ENCODE assay signal across 9 mouse cellular contexts in genomic region chr7:140828171-140828881, GRCm38 (mm10). TPM values are rescaled to one million over a fixed set of nuclear protein-coding genes. Genes with fewer than 3 reads are reported as not detected.
DNase-seq lines count a peak whose midpoint lies in the region; ATAC-seq and TF ChIP-seq lines count a peak whose summit lies in the region.
"Had no signal": no experiment of that assay in that cellular context is flagged by ENCODE, and none has a peak within 500 bp of the region (broad histone marks: within the 10 kb centered on the region; RNA-seq: fewer than 3 reads in every experiment).

No protein-coding gene starts in this region.

- H3K27me3 ChIP-seq in kidney, embryonic 16.5 days (ENCODE audit: insufficient read depth, low read length), result no peaks in the 10 kb centered on the region
- H3K27me3 ChIP-seq in lung, postnatal 0 days (replicated peaks; ENCODE audit: insufficient read depth, low read length), result no peaks in the 10 kb centered on the region
- H3K27me3 ChIP-seq: limb, embryonic 13.5 days had no signal

- no peaks in the 10 kb centered on the region for H3K9me3 ChIP-seq in kidney, embryonic 16.5 days (ENCODE audit: low read length)
- H3K9me3 ChIP-seq in lung, postnatal 0 days (ENCODE audit: low read length), result no peaks in the 10 kb centered on the region
- H3K9me3 ChIP-seq: limb, embryonic 13.5 days had no signal

- peak overlapping the region; percentile 6; the same call in 1 of the 2 replicates for H3K27ac ChIP-seq in gastrocnemius, adult 2 months
- H3K27ac ChIP-seq in cortical plate, adult 2 months (ENCODE audit: insufficient read depth, low read length), result peak overlapping the region; percentile 30; the same call in 1 of the 2 replicates
- H3K27ac ChIP-seq in kidney, embryonic 16.5 days (ENCODE audit: low read length), result no peak overlapping the region
- H3K27ac ChIP-seq in lung, postnatal 0 days (ENCODE audit: low read length), result no peak overlapping the region
- H3K27ac ChIP-seq: limb, embryonic 13.5 days had no signal

- TF ChIP-seq POLR2A in cortical plate, adult 2 months (IDR thresholded peaks at IDR 0.05; ENCODE audit: extremely low read depth, insufficient read depth, low read length), result peak; percentile 19; the same call in 1 of the 2 replicates

- intact Hi-C loops in gastrocnemius, adult 2 months (cut with DNase I), result no loop called here

- H3K9ac ChIP-seq in kidney, embryonic 16.5 days (replicated peaks; ENCODE audit: low read length), result no peak overlapping the region
- H3K9ac ChIP-seq in lung, postnatal 0 days (replicated peaks; ENCODE audit: low read depth), result no peak overlapping the region
- H3K9ac ChIP-seq: limb, embryonic 13.5 days had no signal

- TF ChIP-seq EP300 in lung, postnatal 0 days (IDR thresholded peaks at IDR 0.05), result no peak

- peak; percentile 49 for ATAC-seq in kidney, embryonic 16.5 days (ENCODE audit: low FRiP score, low TSS enrichment)
- ATAC-seq in lung, postnatal 0 days, result peak; percentile 69

- peaks cover 2% of the 10 kb centered on the region; the same call in 1 of the 2 replicates for H3K4me1 ChIP-seq in cortical plate, adult 2 months (ENCODE audit: control insufficient read depth, insufficient read depth, low read length)
- no peaks in the 10 kb centered on the region for H3K4me1 ChIP-seq in kidney, embryonic 16.5 days (ENCODE audit: insufficient read depth, low read length)
- no peaks in the 10 kb centered on the region for H3K4me1 ChIP-seq in lung, postnatal 0 days (ENCODE audit: insufficient read depth, low read depth, low read length)
- H3K4me1 ChIP-seq: limb, embryonic 13.5 days had no signal

- no peaks in the 10 kb centered on the region for H3K36me3 ChIP-seq in kidney, embryonic 16.5 days (ENCODE audit: insufficient read depth, low read length)
- H3K36me3 ChIP-seq in lung, postnatal 0 days (ENCODE audit: insufficient read depth, low read length), result no peaks in the 10 kb centered on the region
- H3K36me3 ChIP-seq: limb, embryonic 13.5 days had no signal

- no peak for DNase-seq in gastrocnemius, adult 2 months
- no peak for DNase-seq in gastrocnemius, adult 18-20 months (ENCODE audit: low spot score)
- DNase-seq in ES-CJ7 (ENCODE audit: low read depth, low spot score), result peak; percentile 81
- DNase-seq in lung, postnatal 0 days (ENCODE audit: low spot score), result peak; percentile 74
- DNase-seq in right cerebral cortex, postnatal 36 days (ENCODE audit: low spot score in 2 of 2), result peak; percentile 72 to 80
- DNase-seq in spleen, postnatal 4 days (ENCODE audit: low spot score in 2 of 2), result no peak

- no peak overlapping the region for H3K4me2 ChIP-seq in kidney, embryonic 16.5 days (replicated peaks; ENCODE audit: low read depth, low read length)
- 0 out of 2 replicates have a peak overlapping the region, but pooled peaks have one; percentile 8 for H3K4me2 ChIP-seq in lung, postnatal 0 days (replicated peaks; ENCODE audit: low read depth, low read length)
- H3K4me2 ChIP-seq: limb, embryonic 13.5 days had no signal

- peak overlapping the region; percentile 19; the same call in 1 of the 2 replicates for H3K4me3 ChIP-seq in gastrocnemius, adult 2 months
- H3K4me3 ChIP-seq in cortical plate, adult 2 months (ENCODE audit: insufficient read depth, low read length), result no peak overlapping the region
- no peak overlapping the region for H3K4me3 ChIP-seq in kidney, embryonic 16.5 days (ENCODE audit: low read length)
- no peak overlapping the region for H3K4me3 ChIP-seq in lung, postnatal 0 days (ENCODE audit: low read depth, low read length)
- H3K4me3 ChIP-seq: limb, embryonic 13.5 days had no signal

- TF ChIP-seq CTCF in gastrocnemius, adult 2 months (IDR thresholded peaks at IDR 0.05), result peak; percentile 38; the same call in 1 of the 2 replicates
- TF ChIP-seq CTCF in cortical plate, adult 2 months (IDR thresholded peaks at IDR 0.05; ENCODE audit: extremely low read depth, insufficient read depth, low read length), result peak; percentile 67
- TF ChIP-seq CTCF in lung, postnatal 0 days (IDR thresholded peaks at IDR 0.05), result peak; percentile 74

- 36% methylated on average over 8 of the region's 8 CpGs for WGBS in kidney, embryonic 16.5 days
- 18% methylated on average over 8 of the region's 8 CpGs for WGBS in lung, postnatal 0 days

RNA-seq across cellular contexts. Expression of gene Zfp941, which starts 6.3 kb away (rescaled TPM):
- not detected for total RNA-seq in gastrocnemius, adult 2 months (2021)
- total RNA-seq in gastrocnemius, adult 18-20 months (2021), result not detected
- polyA plus RNA-seq in cortical plate, adult 2 months (2012; rRNA removed), result 17.5 and 21.4 TPM in 2 replicates
- polyA plus RNA-seq in kidney, embryonic 16.5 days (2015; fragmentation: Nextera tagmentation; extraction: Ambion mirVana), result 1.4 and 1.6 TPM in 2 replicates
- polyA plus RNA-seq in lung, postnatal 0 days (2015; fragmentation: Nextera tagmentation; extraction: Ambion mirVana), result 0.21 and 0.30 TPM in 2 replicates

RNA-seq across cellular contexts. Expression of gene Urah, which starts 6.5 kb away (rescaled TPM):
- total RNA-seq in gastrocnemius, adult 2 months (2021), result not detected
- total RNA-seq in gastrocnemius, adult 18-20 months (2021), result not detected
- 3.4 and 4.1 TPM in 2 replicates for polyA plus RNA-seq in cortical plate, adult 2 months (2012; rRNA removed)
- 0.49 and 0.92 TPM in 2 replicates for polyA plus RNA-seq in kidney, embryonic 16.5 days (2015; fragmentation: Nextera tagmentation; extraction: Ambion mirVana)
- 12.6 and 15.0 TPM in 2 replicates for polyA plus RNA-seq in lung, postnatal 0 days (2015; fragmentation: Nextera tagmentation; extraction: Ambion mirVana)

RNA-seq across cellular contexts. Expression of gene Scgb1c1, which starts 17.0 kb away (rescaled TPM):
- not detected for total RNA-seq in gastrocnemius, adult 2 months (2021)
- total RNA-seq in gastrocnemius, adult 18-20 months (2021), result not detected
- polyA plus RNA-seq in cortical plate, adult 2 months (2012; rRNA removed), result not detected in 2 replicates
- polyA plus RNA-seq in kidney, embryonic 16.5 days (2015; fragmentation: Nextera tagmentation; extraction: Ambion mirVana), result not detected in 2 replicates
- polyA plus RNA-seq in lung, postnatal 0 days (2015; fragmentation: Nextera tagmentation; extraction: Ambion mirVana), result 25.9 and 27.0 TPM in 2 replicates
- polyA plus RNA-seq: limb, embryonic 13.5 days had no signal

RNA-seq across cellular contexts. Expression of gene Odf3, which starts 19.3 kb away (rescaled TPM):
- total RNA-seq in gastrocnemius, adult 2 months (2021), result not detected
- total RNA-seq in gastrocnemius, adult 18-20 months (2021), result not detected
- 0.32 and 0.46 TPM in 2 replicates for polyA plus RNA-seq in cortical plate, adult 2 months (2012; rRNA removed)
- 0.12 TPM in 1 of 2 replicates, not detected in the other for polyA plus RNA-seq in kidney, embryonic 16.5 days (2015; fragmentation: Nextera tagmentation; extraction: Ambion mirVana)
- not detected in 2 replicates for polyA plus RNA-seq in lung, postnatal 0 days (2015; fragmentation: Nextera tagmentation; extraction: Ambion mirVana)
- polyA plus RNA-seq: limb, embryonic 13.5 days had no signal

RNA-seq across cellular contexts. Expression of gene Gm45785, which starts 27.8 kb away (rescaled TPM):
- not detected for total RNA-seq in gastrocnemius, adult 2 months (2021)
- total RNA-seq in gastrocnemius, adult 18-20 months (2021), result not detected
- polyA plus RNA-seq in cortical plate, adult 2 months (2012; rRNA removed), result 0.19 and 0.46 TPM in 2 replicates
- not detected in 2 replicates for polyA plus RNA-seq in kidney, embryonic 16.5 days (2015; fragmentation: Nextera tagmentation; extraction: Ambion mirVana)
- not detected in 2 replicates for polyA plus RNA-seq in lung, postnatal 0 days (2015; fragmentation: Nextera tagmentation; extraction: Ambion mirVana)
- polyA plus RNA-seq: limb, embryonic 13.5 days had no signal

Comparison
In these comparisons a context has a peak if more than half of its experiments do, and no peak if none do; other contexts are left out.
1. DNase-seq: peak in ES-CJ7 (single experiment), lung, postnatal 0 days (single experiment) and right cerebral cortex, postnatal 36 days (2 of 2); none in gastrocnemius, adult 2 months (single experiment), gastrocnemius, adult 18-20 months (single experiment) and spleen, postnatal 4 days (0 of 2).
2. H3K27ac ChIP-seq: peak in gastrocnemius, adult 2 months (single experiment) and cortical plate, adult 2 months (single experiment); none in kidney, embryonic 16.5 days (single experiment) and lung, postnatal 0 days (single experiment).
3. RNA of gene Scgb1c1, which starts 17.0 kb away (polyA plus RNA-seq): 25.9 to 27.0 TPM in lung, postnatal 0 days; not detected in cortical plate, adult 2 months and not detected in kidney, embryonic 16.5 days; every median in the first group is over 10 times any median in the second.
4. Peak in every context shown above with its lines, with median percentiles within 50 percentile points of each other: CTCF ChIP-seq.